Mouse (Mus musculus): ENCODE data around the gene Gnat1. TPM values are rescaled to one million over a fixed set of nuclear protein-coding genes. Genes with fewer than 3 reads are reported as not detected.

Gene Gnat1
- polyA plus RNA-seq, 1 experiment from 2014 or later = 1.3 TPM

DNA sequence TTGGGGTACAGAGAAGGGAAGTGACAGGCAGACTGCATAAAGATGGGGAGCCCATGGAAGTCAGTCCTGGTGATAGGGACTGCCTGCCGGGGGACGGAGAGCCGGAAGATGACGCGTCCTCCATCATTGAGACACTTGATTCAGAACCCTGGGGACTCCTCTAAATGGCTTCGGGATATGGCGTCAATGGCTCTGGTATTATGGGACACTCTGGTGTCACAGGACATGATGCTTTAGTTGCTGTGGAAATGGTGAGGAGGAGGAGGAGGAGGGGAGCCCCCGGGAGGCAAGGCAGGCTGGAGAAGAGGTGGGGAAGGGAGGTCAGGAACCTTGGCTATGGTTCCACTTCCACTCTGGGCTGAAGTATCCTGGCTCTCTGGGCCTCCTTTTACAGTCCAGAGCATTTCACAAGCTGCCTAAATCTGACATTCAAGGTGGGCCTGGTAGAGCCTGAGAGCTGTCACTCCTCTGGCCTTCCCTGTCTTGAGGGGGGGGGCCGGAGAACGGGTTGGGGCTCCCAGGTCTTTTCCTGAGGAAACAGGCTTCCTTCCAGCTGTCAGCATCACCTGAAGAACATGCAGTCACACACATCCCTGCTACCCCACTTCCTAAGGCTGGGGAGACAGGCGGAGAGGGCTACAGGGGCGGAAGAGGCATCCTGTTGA lies 16.1 kb upstream of the Gnat1 start:
- H3K36me3 ChIP-seq (replicated peaks; ENCODE audit: control insufficient read depth, insufficient read depth) = peaks cover 22% of the 10 kb centered on the region
- H3K4me2 ChIP-seq (replicated peaks) = no peak overlapping the region
- H3K9me3 ChIP-seq (ENCODE audit: control insufficient read depth, low read length) = no peaks in the 10 kb centered on the region
- no peak overlapping the region; the same call in 1 of the 2 replicates for H3K9ac ChIP-seq
- no peak for ATAC-seq (ENCODE audit: low FRiP score)
- H3K4me1 ChIP-seq (replicated peaks; ENCODE audit: control insufficient read depth, insufficient read depth, low read length) = peaks cover 50% of the 10 kb centered on the region
- H3K27ac ChIP-seq = no peak overlapping the region
- DNase-seq (ENCODE audit: low spot score) = no peak
- WGBS = 65% methylated on average over 12 of the region's 12 CpGs
- H3K4me3 ChIP-seq (replicated peaks; ENCODE audit: low read length) = no peak overlapping the region
- no peaks in the 10 kb centered on the region for H3K27me3 ChIP-seq (ENCODE audit: control insufficient read depth, insufficient read depth, low read length)

DNA sequence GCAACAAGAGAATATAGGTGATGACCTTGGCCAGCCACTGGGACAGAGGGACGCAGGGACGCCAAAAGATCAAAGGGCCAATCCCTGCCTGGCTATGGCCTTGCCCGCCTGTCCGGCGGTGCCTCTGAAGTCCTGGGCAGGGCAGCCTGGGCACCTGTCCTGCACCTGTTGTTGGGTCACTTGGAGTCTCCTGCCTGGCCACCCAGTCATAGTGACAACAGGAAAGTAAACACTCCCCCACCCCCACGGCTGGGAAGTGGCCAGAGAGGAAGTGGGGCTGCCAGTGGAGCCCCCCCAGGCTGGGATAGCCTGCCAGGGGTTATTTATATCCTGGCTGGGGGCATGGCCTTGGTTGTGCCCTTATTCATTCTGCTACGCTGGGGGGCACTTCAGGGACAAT lies 15.1 kb upstream of the Gnat1 start:
- DNase-seq (ENCODE audit: low spot score) (no peak), ATAC-seq (ENCODE audit: low FRiP score) (no peak)
- Histone ChIP-seq H3K27me3 (ENCODE audit: control insufficient read depth, insufficient read depth, low read length) (no peaks in the 10 kb centered on the region), H3K9ac (no peak overlapping the region), H3K9me3 (ENCODE audit: control insufficient read depth, low read length) (no peaks in the 10 kb centered on the region), H3K4me3 (replicated peaks; ENCODE audit: low read length) (no peak overlapping the region), H3K27ac (no peak overlapping the region), H3K36me3 (replicated peaks; ENCODE audit: control insufficient read depth, insufficient read depth) (peaks cover 27% of the 10 kb centered on the region), H3K4me2 (replicated peaks) (no peak overlapping the region), H3K4me1 (replicated peaks; ENCODE audit: control insufficient read depth, insufficient read depth, low read length) (peaks cover 40% of the 10 kb centered on the region)
- WGBS = 85% methylated on average over 7 of the region's 7 CpGs

DNA sequence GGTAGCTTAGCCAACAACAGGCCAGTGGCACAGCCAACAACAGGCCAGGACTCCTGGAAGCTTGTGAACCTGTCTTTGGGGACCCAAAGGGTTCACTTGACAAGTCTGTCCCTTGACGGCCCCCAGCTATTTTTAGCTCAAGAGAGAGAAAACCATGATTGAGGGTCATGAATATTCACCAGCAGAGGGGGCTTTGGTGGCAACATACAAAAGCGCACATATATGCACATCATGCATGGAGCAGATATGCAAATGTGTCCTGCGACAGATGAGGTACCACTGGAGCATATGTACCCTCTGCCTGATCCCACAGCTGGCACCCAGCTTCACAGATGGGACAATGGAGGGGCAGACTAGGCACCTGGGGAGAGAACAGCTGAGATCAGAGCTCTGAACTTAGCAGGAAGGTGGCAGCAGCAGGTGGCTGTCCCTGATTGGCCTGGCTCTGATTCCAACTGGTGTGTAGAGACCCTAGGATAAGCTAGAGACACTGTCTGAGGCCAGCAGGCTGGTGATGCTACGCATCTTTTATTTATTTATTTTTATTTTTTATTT lies 14.0 kb upstream of the Gnat1 start:
- no peak for ATAC-seq (ENCODE audit: low FRiP score)
- peaks cover 29% of the 10 kb centered on the region for H3K4me1 ChIP-seq (replicated peaks; ENCODE audit: control insufficient read depth, insufficient read depth, low read length)
- H3K9ac ChIP-seq = no peak overlapping the region
- 46% methylated on average over 4 of the region's 4 CpGs for WGBS
- no peak overlapping the region for H3K4me2 ChIP-seq (replicated peaks)
- H3K4me3 ChIP-seq (replicated peaks; ENCODE audit: low read length) = no peak overlapping the region
- H3K9me3 ChIP-seq (ENCODE audit: control insufficient read depth, low read length) = no peaks in the 10 kb centered on the region
- H3K27ac ChIP-seq = no peak overlapping the region
- no peaks in the 10 kb centered on the region for H3K27me3 ChIP-seq (ENCODE audit: control insufficient read depth, insufficient read depth, low read length)
- H3K36me3 ChIP-seq (replicated peaks; ENCODE audit: control insufficient read depth, insufficient read depth) = peaks cover 39% of the 10 kb centered on the region
- no peak for DNase-seq (ENCODE audit: low spot score)

DNA sequence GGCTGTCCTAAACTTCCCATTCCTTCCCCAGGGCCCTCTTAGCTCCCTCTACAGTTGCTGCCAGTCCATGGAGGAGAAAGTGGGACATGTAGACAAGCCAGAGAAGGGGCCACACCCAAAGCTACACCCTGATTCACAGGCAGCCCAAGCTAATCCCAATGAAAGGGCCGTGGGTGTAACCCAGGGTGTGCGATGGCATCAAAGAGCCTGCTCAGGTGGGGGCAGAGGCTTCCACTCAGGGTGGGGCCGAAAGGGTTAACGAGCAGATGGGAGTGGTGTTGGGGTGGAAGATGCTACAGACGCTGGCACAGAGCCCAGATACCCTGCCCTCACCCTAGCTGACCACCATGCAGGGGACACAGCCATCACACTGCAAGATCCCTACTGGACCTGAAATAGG lies 13.3 kb upstream of the Gnat1 start:
- WGBS = 76% methylated on average over 5 of the region's 5 CpGs
- H3K27ac ChIP-seq = no peak overlapping the region

DNA sequence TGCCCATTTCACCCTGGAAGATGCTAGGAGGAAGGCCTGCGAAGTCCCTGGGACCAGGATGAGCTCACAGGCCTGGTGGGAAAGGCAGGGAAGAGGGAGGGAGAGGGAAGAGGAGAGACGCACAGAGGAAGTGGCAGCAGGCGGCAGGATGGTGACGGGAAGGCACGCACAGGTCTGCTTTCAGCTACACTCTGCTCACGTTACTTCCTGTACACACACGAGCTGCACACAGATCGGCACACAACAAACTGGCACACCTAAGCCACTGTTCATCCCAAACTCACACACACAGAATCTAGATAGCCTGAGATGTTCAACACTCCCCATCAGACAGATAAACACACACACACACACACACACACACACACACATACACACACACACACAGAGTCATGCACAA lies 10.9 kb upstream of the Gnat1 start:
- H3K4me2 ChIP-seq (replicated peaks) = no peak overlapping the region
- H3K27me3 ChIP-seq (ENCODE audit: control insufficient read depth, insufficient read depth, low read length) = no peaks in the 10 kb centered on the region
- ATAC-seq (ENCODE audit: low FRiP score) = no peak
- H3K36me3 ChIP-seq (replicated peaks; ENCODE audit: control insufficient read depth, insufficient read depth) = peaks cover 60% of the 10 kb centered on the region
- no peaks in the 10 kb centered on the region for H3K4me1 ChIP-seq (replicated peaks; ENCODE audit: control insufficient read depth, insufficient read depth, low read length)
- H3K27ac ChIP-seq = no peak overlapping the region
- no peak for DNase-seq (ENCODE audit: low spot score)
- no peak overlapping the region for H3K9ac ChIP-seq
- H3K4me3 ChIP-seq (replicated peaks; ENCODE audit: low read length) = no peak overlapping the region
- 82% methylated on average over 8 of the region's 8 CpGs for WGBS
- no peaks in the 10 kb centered on the region for H3K9me3 ChIP-seq (ENCODE audit: control insufficient read depth, low read length)

More for the DNA sequence above, 13.3 kb upstream of the Gnat1 start:
- H3K9me3 ChIP-seq (ENCODE audit: control insufficient read depth, low read length) = no peaks in the 10 kb centered on the region
- peaks cover 22% of the 10 kb centered on the region for H3K4me1 ChIP-seq (replicated peaks; ENCODE audit: control insufficient read depth, insufficient read depth, low read length)
- ATAC-seq (ENCODE audit: low FRiP score) (no peak; the same call in 1 of the 2 replicates), DNase-seq (ENCODE audit: low spot score) (no peak)
- peaks cover 46% of the 10 kb centered on the region for H3K36me3 ChIP-seq (replicated peaks; ENCODE audit: control insufficient read depth, insufficient read depth)
- H3K4me2 ChIP-seq (replicated peaks) = no peak overlapping the region
- no peaks in the 10 kb centered on the region for H3K27me3 ChIP-seq (ENCODE audit: control insufficient read depth, insufficient read depth, low read length)
- H3K9ac ChIP-seq = no peak overlapping the region
- H3K4me3 ChIP-seq (replicated peaks; ENCODE audit: low read length) = no peak overlapping the region

DNA sequence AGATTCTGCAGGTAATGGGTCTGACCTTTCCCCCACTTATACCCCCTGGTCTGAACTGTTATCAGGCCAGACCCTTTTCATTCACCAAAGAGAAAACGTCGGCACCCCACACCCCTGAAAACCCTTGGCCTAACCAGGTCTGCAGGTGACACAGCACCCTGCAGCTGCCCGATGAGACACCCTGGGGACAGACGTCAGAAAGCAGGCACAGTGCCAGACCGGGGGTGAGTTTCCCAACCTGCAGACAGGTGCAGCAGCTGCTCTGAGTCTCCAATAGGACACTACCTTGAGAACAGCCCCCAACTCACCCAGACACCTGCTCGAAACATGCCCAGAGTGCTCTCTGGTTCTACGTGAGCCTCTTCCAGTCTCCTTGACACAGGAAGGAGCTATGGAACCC lies 9.4 kb upstream of the Gnat1 start:
- DNase-seq (ENCODE audit: low spot score) (no peak), ATAC-seq (ENCODE audit: low FRiP score) (no peak)
- no peak overlapping the region for H3K4me3 ChIP-seq (replicated peaks; ENCODE audit: low read length)
- H3K4me2 ChIP-seq (replicated peaks) = no peak overlapping the region
- H3K27me3 ChIP-seq (ENCODE audit: control insufficient read depth, insufficient read depth, low read length) = no peaks in the 10 kb centered on the region
- H3K4me1 ChIP-seq (replicated peaks; ENCODE audit: control insufficient read depth, insufficient read depth, low read length) = no peaks in the 10 kb centered on the region
- 86% methylated on average over 7 of the region's 7 CpGs for WGBS
- H3K9ac ChIP-seq = no peak overlapping the region
- H3K9me3 ChIP-seq (ENCODE audit: control insufficient read depth, low read length) = no peaks in the 10 kb centered on the region
- H3K36me3 ChIP-seq (replicated peaks; ENCODE audit: control insufficient read depth, insufficient read depth) = peaks cover 75% of the 10 kb centered on the region
- H3K27ac ChIP-seq = no peak overlapping the region

DNA sequence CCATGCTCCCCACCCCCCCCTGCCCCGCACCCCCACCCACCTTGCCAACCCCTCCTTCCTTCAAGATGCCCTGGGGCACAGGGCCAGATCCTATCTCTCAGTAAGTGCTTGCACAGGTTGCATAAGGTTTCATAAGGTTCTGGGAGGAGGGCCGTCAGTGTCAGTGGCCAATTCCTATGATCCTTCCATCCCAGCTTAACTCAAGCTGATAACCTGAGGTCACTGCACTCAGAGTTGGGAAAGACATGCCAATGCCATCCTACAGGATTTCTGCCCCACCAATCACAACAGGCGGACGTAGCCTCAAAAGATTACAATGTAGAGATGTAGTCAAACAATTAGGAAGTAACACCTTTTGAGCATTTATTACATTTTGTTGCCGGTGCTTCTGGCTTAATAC lies 8.9 kb upstream of the Gnat1 start:
- no peak overlapping the region for H3K4me2 ChIP-seq (replicated peaks)

DNA sequence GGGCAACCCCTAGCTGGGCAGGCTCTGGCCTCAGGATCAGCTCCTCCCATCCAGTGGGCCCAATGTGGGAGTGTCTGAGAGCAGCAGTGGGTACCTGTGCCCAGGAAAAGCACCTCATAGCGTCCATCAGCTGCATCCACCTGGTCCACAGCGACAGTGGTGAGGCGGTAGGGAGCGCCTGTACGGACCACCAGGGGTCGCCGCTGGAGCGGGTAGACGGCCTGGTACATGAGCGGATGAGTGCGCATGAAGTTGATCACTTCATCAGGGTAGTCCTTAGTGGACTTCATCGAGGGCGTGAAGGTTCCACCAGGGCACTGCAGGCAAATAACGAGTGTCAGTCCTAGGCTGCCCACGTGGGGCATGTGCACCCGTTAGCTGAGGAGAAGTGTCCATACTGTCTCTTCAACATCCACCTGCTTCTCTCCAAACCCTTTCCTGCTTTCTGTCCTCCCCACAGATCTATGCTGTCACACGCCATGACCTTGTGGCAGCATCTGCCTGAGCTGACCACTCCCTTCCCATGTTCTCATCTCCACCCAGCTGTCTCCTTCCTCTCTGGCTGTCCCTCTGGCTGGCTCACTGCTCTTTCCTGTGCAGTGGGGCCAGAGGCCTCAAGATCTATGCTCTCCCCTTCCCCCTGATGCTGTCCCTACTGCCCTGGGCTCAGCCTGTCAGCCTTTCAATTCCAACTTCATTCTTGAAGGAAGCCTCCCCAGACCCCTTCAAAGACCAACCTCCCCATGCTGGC lies 5.9 kb upstream of the Gnat1 start:
- no peak overlapping the region for H3K4me3 ChIP-seq (replicated peaks; ENCODE audit: low read length)
- peaks cover 79% of the 10 kb centered on the region for H3K36me3 ChIP-seq (replicated peaks; ENCODE audit: control insufficient read depth, insufficient read depth)

More for the DNA sequence above, 8.9 kb upstream of the Gnat1 start:
- ATAC-seq (ENCODE audit: low FRiP score) (no peak), DNase-seq (ENCODE audit: low spot score) (no peak)
- Histone ChIP-seq H3K4me1 (replicated peaks; ENCODE audit: control insufficient read depth, insufficient read depth, low read length) (no peaks in the 10 kb centered on the region), H3K9ac (no peak overlapping the region), H3K9me3 (ENCODE audit: control insufficient read depth, low read length) (no peaks in the 10 kb centered on the region), H3K36me3 (replicated peaks; ENCODE audit: control insufficient read depth, insufficient read depth) (peaks cover 80% of the 10 kb centered on the region), H3K27ac (no peak overlapping the region), H3K4me3 (replicated peaks; ENCODE audit: low read length) (no peak overlapping the region), H3K27me3 (ENCODE audit: control insufficient read depth, insufficient read depth, low read length) (no peaks in the 10 kb centered on the region)
- WGBS = 89% methylated on average over 5 of the region's 5 CpGs

DNA sequence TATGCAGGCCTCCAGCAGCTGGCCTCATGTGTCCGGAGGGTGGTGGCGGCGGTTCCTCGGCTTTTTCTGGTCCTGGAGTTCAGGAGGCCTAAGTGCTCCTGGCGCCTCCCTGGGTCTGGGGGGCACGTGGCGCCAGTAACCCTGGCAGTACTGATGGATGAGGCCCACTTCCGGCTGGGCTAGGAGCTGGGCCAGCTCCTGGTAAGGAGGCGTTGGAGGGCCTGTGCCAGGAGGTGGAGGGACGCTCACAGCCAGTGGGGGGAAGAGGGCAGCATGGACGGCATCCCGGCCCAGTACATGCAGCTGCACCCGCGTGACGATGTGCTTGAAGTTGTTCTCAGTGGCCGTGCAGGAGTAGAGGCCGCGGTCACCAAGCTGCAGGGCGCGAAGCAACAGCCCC lies 2.9 kb upstream of the Gnat1 start:
- Histone ChIP-seq H3K4me3 (replicated peaks; ENCODE audit: low read length) (no peak overlapping the region), H3K27me3 (ENCODE audit: control insufficient read depth, insufficient read depth, low read length) (peaks cover 5% of the 10 kb centered on the region), H3K9me3 (ENCODE audit: control insufficient read depth, low read length) (no peaks in the 10 kb centered on the region), H3K36me3 (replicated peaks; ENCODE audit: control insufficient read depth, insufficient read depth) (peaks cover 49% of the 10 kb centered on the region), H3K4me2 (replicated peaks) (no peak overlapping the region), H3K4me1 (replicated peaks; ENCODE audit: control insufficient read depth, insufficient read depth, low read length) (no peaks in the 10 kb centered on the region), H3K9ac (no peak overlapping the region), H3K27ac (no peak overlapping the region)
- ATAC-seq (ENCODE audit: low FRiP score) (no peak), DNase-seq (ENCODE audit: low spot score) (no peak)
- 81% methylated on average over 20 of the region's 20 CpGs for WGBS

More for the DNA sequence above, 5.9 kb upstream of the Gnat1 start:
- Histone ChIP-seq H3K27ac (no peak overlapping the region), H3K9ac (no peak overlapping the region), H3K4me2 (replicated peaks) (no peak overlapping the region), H3K4me1 (replicated peaks; ENCODE audit: control insufficient read depth, insufficient read depth, low read length) (no peaks in the 10 kb centered on the region), H3K9me3 (ENCODE audit: control insufficient read depth, low read length) (no peaks in the 10 kb centered on the region), H3K27me3 (ENCODE audit: control insufficient read depth, insufficient read depth, low read length) (no peaks in the 10 kb centered on the region)
- 32% methylated on average over 17 of the region's 17 CpGs for WGBS
- peak; percentile 72 for ATAC-seq (ENCODE audit: low FRiP score)
- peak; percentile 52 for DNase-seq (ENCODE audit: low spot score)
